Mouse (Mus musculus): ENCODE measurements around the gene Egfem1. TPM values are rescaled to one million over a fixed set of nuclear protein-coding genes. Genes with fewer than 3 reads are reported as not detected.

Egfem1 gene
- polyA plus RNA-seq (2015; fragmentation: Nextera tagmentation; extraction: Ambion mirVana) = 0.45 and 1.7 TPM in 2 replicates

- Histone ChIP-seq H3K4me1 (replicated peaks) (peaks cover 19% of the 10 kb centered on the region), H3K9me3 (replicated peaks) (no peaks in the 10 kb centered on the region), H3K36me3 (no peaks in the 10 kb centered on the region), H3K4me3 (peak within 1 kb of the TSS; percentile 55), H3K4me2 (peak within 1 kb of the TSS; percentile 95), H3K27ac (no peak within 1 kb of the TSS), H3K9ac (no peak within 1 kb of the TSS), H3K27me3 (peaks cover 54% of the 10 kb centered on the region)
- ATAC-seq (replicated peaks; ENCODE audit: insufficient number of reproducible peaks, insufficient read depth, low FRiP score, low read depth) = no peak
- WGBS = 7% methylated on average over 12 of the region's 12 CpGs
These were observed at the start of gene Egfem1 for GRCm38 (mm10) chr3:29081952-29082295. TSS of gene Egfem1 (plus strand) at chr3:29082023.

- Histone ChIP-seq H3K4me2 (no peak overlapping the region), H3K4me3 (no peak overlapping the region), H3K4me1 (replicated peaks) (no peaks in the 10 kb centered on the region), H3K36me3 (no peaks in the 10 kb centered on the region), H3K9ac (no peak overlapping the region), H3K27ac (no peak overlapping the region), H3K9me3 (replicated peaks) (no peaks in the 10 kb centered on the region), H3K27me3 (no peaks in the 10 kb centered on the region)
- WGBS = 73% methylated on average over 2 of the region's 2 CpGs
- no peak for ATAC-seq (replicated peaks; ENCODE audit: insufficient number of reproducible peaks, insufficient read depth, low FRiP score, low read depth)
These were observed 48.7 kb upstream of the Egfem1 start for GRCm38 (mm10) chr3:29033107-29033506.

- no peak for ATAC-seq (replicated peaks; ENCODE audit: insufficient number of reproducible peaks, insufficient read depth, low FRiP score, low read depth)
These were observed 45.7 kb upstream of the Egfem1 start for GRCm38 (mm10) chr3:29036146-29036545.

GRCm38 (mm10) chr3:29036620-29037019 is 45.2 kb upstream of the Egfem1 start:
- no peak overlapping the region for H3K27ac ChIP-seq
- H3K4me2 ChIP-seq = no peak overlapping the region
- no peaks in the 10 kb centered on the region for H3K36me3 ChIP-seq
- ATAC-seq (replicated peaks; ENCODE audit: insufficient number of reproducible peaks, insufficient read depth, low FRiP score, low read depth) = no peak
- no peaks in the 10 kb centered on the region for H3K27me3 ChIP-seq
- H3K9me3 ChIP-seq (replicated peaks) = no peaks in the 10 kb centered on the region
- no peak overlapping the region for H3K4me3 ChIP-seq
- H3K9ac ChIP-seq = no peak overlapping the region
- H3K4me1 ChIP-seq (replicated peaks) = no peaks in the 10 kb centered on the region

More at GRCm38 (mm10) chr3:29036146-29036545, 45.7 kb upstream of the Egfem1 start:
- no peak overlapping the region for H3K4me2 ChIP-seq
- no peak overlapping the region for H3K27ac ChIP-seq
- no peaks in the 10 kb centered on the region for H3K4me1 ChIP-seq (replicated peaks)
- no peaks in the 10 kb centered on the region for H3K27me3 ChIP-seq
- 0% methylated on average over 3 of the region's 3 CpGs for WGBS
- H3K9me3 ChIP-seq (replicated peaks) = no peaks in the 10 kb centered on the region
- H3K36me3 ChIP-seq = no peaks in the 10 kb centered on the region
- H3K9ac ChIP-seq = no peak overlapping the region
- no peak overlapping the region for H3K4me3 ChIP-seq

- H3K36me3 ChIP-seq = no peaks in the 10 kb centered on the region
- ATAC-seq (replicated peaks; ENCODE audit: insufficient number of reproducible peaks, insufficient read depth, low FRiP score, low read depth) = no peak
- no peaks in the 10 kb centered on the region for H3K4me1 ChIP-seq (replicated peaks)
- no peak overlapping the region for H3K9ac ChIP-seq
- no peaks in the 10 kb centered on the region for H3K27me3 ChIP-seq
- no peak overlapping the region for H3K27ac ChIP-seq
- WGBS = 86% methylated on average over 7 of the region's 7 CpGs
- no peaks in the 10 kb centered on the region for H3K9me3 ChIP-seq (replicated peaks)
- H3K4me2 ChIP-seq = no peak overlapping the region
- H3K4me3 ChIP-seq = no peak overlapping the region
These were observed 41.8 kb upstream of the Egfem1 start for GRCm38 (mm10) chr3:29040064-29040463.

GRCm38 (mm10) chr3:29046281-29046680 is 35.5 kb upstream of the Egfem1 start:
- 68% methylated on average over 5 of the region's 5 CpGs for WGBS

GRCm38 (mm10) chr3:29047273-29047932 is 34.4 kb upstream of the Egfem1 start:
- no peak for ATAC-seq (replicated peaks; ENCODE audit: insufficient number of reproducible peaks, insufficient read depth, low FRiP score, low read depth)
- H3K4me2 ChIP-seq = no peak overlapping the region
- H3K27ac ChIP-seq = no peak overlapping the region
- WGBS = 60% methylated on average over 14 of the region's 14 CpGs
- H3K4me3 ChIP-seq = no peak overlapping the region
- H3K36me3 ChIP-seq = no peaks in the 10 kb centered on the region
- H3K9ac ChIP-seq = no peak overlapping the region
- no peaks in the 10 kb centered on the region for H3K9me3 ChIP-seq (replicated peaks)
- H3K4me1 ChIP-seq (replicated peaks) = no peaks in the 10 kb centered on the region
- no peaks in the 10 kb centered on the region for H3K27me3 ChIP-seq

More at GRCm38 (mm10) chr3:29046281-29046680, 35.5 kb upstream of the Egfem1 start:
- Histone ChIP-seq H3K27me3 (no peaks in the 10 kb centered on the region), H3K9me3 (replicated peaks) (no peaks in the 10 kb centered on the region), H3K4me3 (no peak overlapping the region), H3K36me3 (no peaks in the 10 kb centered on the region), H3K4me2 (no peak overlapping the region), H3K4me1 (replicated peaks) (no peaks in the 10 kb centered on the region), H3K9ac (no peak overlapping the region), H3K27ac (no peak overlapping the region)
- no peak for ATAC-seq (replicated peaks; ENCODE audit: insufficient number of reproducible peaks, insufficient read depth, low FRiP score, low read depth)

- H3K4me2 ChIP-seq = no peak overlapping the region
- no peaks in the 10 kb centered on the region for H3K36me3 ChIP-seq
- no peaks in the 10 kb centered on the region for H3K4me1 ChIP-seq (replicated peaks)
- H3K9me3 ChIP-seq (replicated peaks) = no peaks in the 10 kb centered on the region
- H3K27ac ChIP-seq = no peak overlapping the region
- no peak overlapping the region for H3K4me3 ChIP-seq
- ATAC-seq (replicated peaks; ENCODE audit: insufficient number of reproducible peaks, insufficient read depth, low FRiP score, low read depth) = no peak
- no peaks in the 10 kb centered on the region for H3K27me3 ChIP-seq
- no peak overlapping the region for H3K9ac ChIP-seq
- 67% methylated on average over 4 of the region's 4 CpGs for WGBS
These were observed 18.7 kb upstream of the Egfem1 start for GRCm38 (mm10) chr3:29063156-29063555.

- no peak for ATAC-seq (replicated peaks; ENCODE audit: insufficient number of reproducible peaks, insufficient read depth, low FRiP score, low read depth)
- Histone ChIP-seq H3K9ac (no peak overlapping the region), H3K27me3 (no peaks in the 10 kb centered on the region), H3K36me3 (no peaks in the 10 kb centered on the region), H3K4me1 (replicated peaks) (no peaks in the 10 kb centered on the region), H3K9me3 (replicated peaks) (no peaks in the 10 kb centered on the region), H3K4me2 (no peak overlapping the region), H3K4me3 (no peak overlapping the region), H3K27ac (no peak overlapping the region)
- 75% methylated on average over 6 of the region's 6 CpGs for WGBS
These were observed 13.3 kb upstream of the Egfem1 start for GRCm38 (mm10) chr3:29068428-29069098.

- H3K27ac ChIP-seq = no peak overlapping the region
- H3K4me3 ChIP-seq = no peak overlapping the region
- no peaks in the 10 kb centered on the region for H3K4me1 ChIP-seq (replicated peaks)
- no peaks in the 10 kb centered on the region for H3K27me3 ChIP-seq
- H3K36me3 ChIP-seq = no peaks in the 10 kb centered on the region
- H3K4me2 ChIP-seq = no peak overlapping the region
- WGBS = 68% methylated on average over 4 of the region's 4 CpGs
- no peak overlapping the region for H3K9ac ChIP-seq
- H3K9me3 ChIP-seq (replicated peaks) = no peaks in the 10 kb centered on the region
- ATAC-seq (replicated peaks; ENCODE audit: insufficient number of reproducible peaks, insufficient read depth, low FRiP score, low read depth) = no peak
These were observed 10.5 kb upstream of the Egfem1 start for GRCm38 (mm10) chr3:29071315-29071714.

- Histone ChIP-seq H3K36me3 (no peaks in the 10 kb centered on the region), H3K27me3 (peaks cover 54% of the 10 kb centered on the region), H3K4me2 (peak overlapping the region; percentile 95), H3K9ac (no peak overlapping the region), H3K27ac (no peak overlapping the region), H3K4me3 (peak overlapping the region; percentile 55), H3K9me3 (replicated peaks) (no peaks in the 10 kb centered on the region), H3K4me1 (replicated peaks) (peaks cover 19% of the 10 kb centered on the region)
- ATAC-seq (replicated peaks; ENCODE audit: insufficient number of reproducible peaks, insufficient read depth, low FRiP score, low read depth) = no peak
- WGBS = 27% methylated on average over 13 of the region's 13 CpGs
These were observed 306 bp upstream of the Egfem1 start for GRCm38 (mm10) chr3:29081517-29081916.

All from heart, embryonic 15.5 days (tissue).